Mouse (Mus musculus): ENCODE results near the gene Zwint.

Gene Zwint

GRCm38 (mm10) chr10:72654270-72655016 lies at the start of gene Zwint:
TSS of gene Zwint (plus strand) at chr10:72654845.
- peak; percentile 98 for DNase-seq (ENCODE audit: low read depth, low spot score)

GRCm38 (mm10) chr10:72613125-72613915 lies 41.3 kb upstream of the Zwint start:
- DNase-seq (ENCODE audit: low read depth, low spot score) = no peak

GRCm38 (mm10) chr10:72616153-72616552 lies 38.5 kb upstream of the Zwint start:
- no peak for DNase-seq (ENCODE audit: low read depth, low spot score)

- DNase-seq (ENCODE audit: low read depth, low spot score) = peak; percentile 3
Observed at GRCm38 (mm10) chr10:72620527-72620926, 34.1 kb upstream of the Zwint start.

GRCm38 (mm10) chr10:72623561-72623960 lies 31.1 kb upstream of the Zwint start:
- no peak for DNase-seq (ENCODE audit: low read depth, low spot score)

GRCm38 (mm10) chr10:72634125-72634524 lies 20.5 kb upstream of the Zwint start:
- DNase-seq (ENCODE audit: low read depth, low spot score) = no peak

GRCm38 (mm10) chr10:72650867-72651266 lies 3.8 kb upstream of the Zwint start:
- DNase-seq (ENCODE audit: low read depth, low spot score) = peak; percentile 56

- no peak for DNase-seq (ENCODE audit: low read depth, low spot score)
Observed at GRCm38 (mm10) chr10:72653797-72654196, 848 bp upstream of the Zwint start.

GRCm38 (mm10) chr10:72655017-72655509 lies 418 bp downstream of the Zwint start:
- peak; percentile 80 for DNase-seq (ENCODE audit: low read depth, low spot score)

GRCm38 (mm10) chr10:72659198-72659597 lies 4.6 kb downstream of the Zwint start:
- DNase-seq (ENCODE audit: low read depth, low spot score) = peak; percentile 56

GRCm38 (mm10) chr10:72660350-72660749 lies 5.7 kb downstream of the Zwint start:
- DNase-seq (ENCODE audit: low read depth, low spot score) = no peak

GRCm38 (mm10) chr10:72667856-72668255 lies 13.2 kb downstream of the Zwint start:
- DNase-seq (ENCODE audit: low read depth, low spot score) = no peak

GRCm38 (mm10) chr10:72669086-72669485 lies 14.4 kb downstream of the Zwint start:
- no peak for DNase-seq (ENCODE audit: low read depth, low spot score)

- no peak for DNase-seq (ENCODE audit: low read depth, low spot score)
Observed at GRCm38 (mm10) chr10:72675971-72676370, 21.3 kb downstream of the Zwint start.

GRCm38 (mm10) chr10:72676550-72676949 lies 21.9 kb downstream of the Zwint start:
- no peak for DNase-seq (ENCODE audit: low read depth, low spot score)

- DNase-seq (ENCODE audit: low read depth, low spot score) = no peak
Observed at GRCm38 (mm10) chr10:72679086-72679485, 24.4 kb downstream of the Zwint start.

GRCm38 (mm10) chr10:72701092-72701491 lies 46.4 kb downstream of the Zwint start:
- DNase-seq (ENCODE audit: low read depth, low spot score) = no peak

GRCm38 (mm10) chr10:72713754-72714153 lies 59.1 kb downstream of the Zwint start:
- DNase-seq (ENCODE audit: low read depth, low spot score) = no peak
